Mouse (Mus musculus): ENCODE measurements around the gene Dhrs7c. TPM values are rescaled to one million over a fixed set of nuclear protein-coding genes. Genes with fewer than 3 reads are reported as not detected.

The Dhrs7c gene
- polyA plus RNA-seq, 1 experiment = not detected

GRCm38 (mm10) chr11:67790182-67790581 lies 7.8 kb upstream of the Dhrs7c start:
- Histone ChIP-seq H3K36me3 (ENCODE audit: control insufficient read depth, insufficient read depth, low read length) (no peaks in the 10 kb centered on the region), H3K4me1 (ENCODE audit: control insufficient read depth, insufficient read depth, low read length) (peaks cover 4% of the 10 kb centered on the region), H3K27me3 (ENCODE audit: control insufficient read depth, insufficient read depth, low read length) (no peaks in the 10 kb centered on the region), H3K27ac (ENCODE audit: control insufficient read depth, insufficient read depth, low read depth, low read length) (no peak overlapping the region), H3K4me3 (ENCODE audit: control insufficient read depth, low read depth, low read length) (no peak overlapping the region)
- TF ChIP-seq CTCF (IDR thresholded peaks at IDR 0.05; ENCODE audit: control insufficient read depth, insufficient read depth, insufficient replicate concordance, low read depth, low read length) (no peak), POLR2A (IDR thresholded peaks at IDR 0.05; ENCODE audit: control insufficient read depth, low read depth, low read length) (no peak)

- Histone ChIP-seq H3K4me1 (ENCODE audit: control insufficient read depth, insufficient read depth, low read length) (no peaks in the 10 kb centered on the region), H3K36me3 (ENCODE audit: control insufficient read depth, insufficient read depth, low read length) (no peaks in the 10 kb centered on the region), H3K27me3 (ENCODE audit: control insufficient read depth, insufficient read depth, low read length) (no peaks in the 10 kb centered on the region), H3K27ac (ENCODE audit: control insufficient read depth, insufficient read depth, low read depth, low read length) (no peak overlapping the region), H3K4me3 (ENCODE audit: control insufficient read depth, low read depth, low read length) (no peak overlapping the region)
- TF ChIP-seq POLR2A (IDR thresholded peaks at IDR 0.05; ENCODE audit: control insufficient read depth, low read depth, low read length) (no peak), CTCF (IDR thresholded peaks at IDR 0.05; ENCODE audit: control insufficient read depth, insufficient read depth, insufficient replicate concordance, low read depth, low read length) (no peak)
Observed at GRCm38 (mm10) chr11:67800130-67800723, 2.2 kb downstream of the Dhrs7c start.

DNA sequence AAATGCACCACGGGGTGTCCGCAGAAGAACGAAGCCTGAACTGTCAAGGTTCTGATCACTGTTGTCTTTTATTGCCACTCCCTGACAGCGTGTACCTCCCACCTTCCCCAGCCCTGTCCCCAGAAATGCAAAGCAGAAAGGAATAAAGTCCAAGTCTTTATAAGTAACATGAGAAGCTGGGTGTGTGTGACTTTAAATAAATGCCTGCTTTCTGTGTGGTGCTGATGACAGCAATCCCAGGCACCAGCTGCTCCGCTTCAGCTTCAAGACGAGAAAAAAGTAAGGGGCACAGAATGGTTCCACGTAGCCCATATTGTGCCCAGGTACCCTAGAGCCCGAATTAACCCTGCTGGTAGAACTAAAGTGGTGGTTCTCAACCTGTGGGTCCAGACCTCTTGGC lies 3.2 kb downstream of the Dhrs7c start:
- H3K4me3 ChIP-seq (ENCODE audit: control insufficient read depth, low read depth, low read length) = no peak overlapping the region
- H3K27ac ChIP-seq (ENCODE audit: control insufficient read depth, insufficient read depth, low read depth, low read length) = no peak overlapping the region
- TF ChIP-seq POLR2A (IDR thresholded peaks at IDR 0.05; ENCODE audit: control insufficient read depth, low read depth, low read length) (no peak), CTCF (IDR thresholded peaks at IDR 0.05; ENCODE audit: control insufficient read depth, insufficient read depth, insufficient replicate concordance, low read depth, low read length) (no peak)
- H3K27me3 ChIP-seq (ENCODE audit: control insufficient read depth, insufficient read depth, low read length) = no peaks in the 10 kb centered on the region
- no peaks in the 10 kb centered on the region for H3K4me1 ChIP-seq (ENCODE audit: control insufficient read depth, insufficient read depth, low read length)
- no peaks in the 10 kb centered on the region for H3K36me3 ChIP-seq (ENCODE audit: control insufficient read depth, insufficient read depth, low read length)

- Histone ChIP-seq H3K4me1 (ENCODE audit: control insufficient read depth, insufficient read depth, low read length) (no peaks in the 10 kb centered on the region), H3K36me3 (ENCODE audit: control insufficient read depth, insufficient read depth, low read length) (no peaks in the 10 kb centered on the region), H3K27me3 (ENCODE audit: control insufficient read depth, insufficient read depth, low read length) (no peaks in the 10 kb centered on the region), H3K4me3 (ENCODE audit: control insufficient read depth, low read depth, low read length) (no peak overlapping the region), H3K27ac (ENCODE audit: control insufficient read depth, insufficient read depth, low read depth, low read length) (no peak overlapping the region)
- TF ChIP-seq CTCF (IDR thresholded peaks at IDR 0.05; ENCODE audit: control insufficient read depth, insufficient read depth, insufficient replicate concordance, low read depth, low read length) = peak; percentile 57; the same call in 1 of the 2 replicates
- TF ChIP-seq POLR2A (IDR thresholded peaks at IDR 0.05; ENCODE audit: control insufficient read depth, low read depth, low read length) = no peak
Observed at GRCm38 (mm10) chr11:67805538-67805937, 7.6 kb downstream of the Dhrs7c start.

DNA sequence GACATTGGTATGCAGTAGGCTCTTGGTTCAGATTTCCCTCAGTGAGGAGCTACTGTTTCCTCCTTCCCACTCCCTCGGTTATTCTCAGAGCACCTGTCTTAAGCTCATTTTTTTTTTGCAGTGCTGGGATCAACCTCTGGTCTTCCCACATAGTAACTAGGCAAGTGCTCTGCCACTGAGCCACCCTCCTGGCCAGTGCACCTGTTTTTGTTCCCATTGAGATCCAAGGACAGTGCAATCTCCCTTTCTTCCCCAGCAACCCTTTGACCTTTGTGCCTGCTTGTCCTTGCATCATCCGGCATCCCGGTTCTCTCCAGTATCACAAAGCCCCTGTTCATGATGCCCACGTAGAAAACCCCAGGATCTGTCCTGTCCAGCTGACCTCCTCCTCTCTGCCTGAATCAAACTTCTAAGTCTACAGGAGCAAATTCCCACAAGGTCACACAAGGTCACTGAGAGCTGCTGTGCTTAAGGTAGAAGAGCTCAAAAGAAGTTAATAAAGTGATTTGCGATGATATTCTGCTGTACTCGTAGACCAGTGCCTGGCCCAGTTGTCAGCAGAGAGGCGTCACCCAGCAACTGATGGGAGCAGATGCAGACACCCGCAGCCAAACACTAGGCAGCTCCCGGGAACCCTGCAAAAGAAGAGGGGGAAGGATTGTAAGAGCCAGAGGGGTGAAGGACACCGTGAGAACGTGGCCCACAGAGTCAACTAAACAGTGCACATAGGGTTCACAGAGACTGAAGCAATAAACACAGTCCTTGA lies 9.0 kb downstream of the Dhrs7c start:
- H3K4me3 ChIP-seq (ENCODE audit: control insufficient read depth, low read depth, low read length) = no peak overlapping the region
- no peak overlapping the region for H3K27ac ChIP-seq (ENCODE audit: control insufficient read depth, insufficient read depth, low read depth, low read length)
- no peak for TF ChIP-seq CTCF (IDR thresholded peaks at IDR 0.05; ENCODE audit: control insufficient read depth, insufficient read depth, insufficient replicate concordance, low read depth, low read length)
- no peaks in the 10 kb centered on the region for H3K27me3 ChIP-seq (ENCODE audit: control insufficient read depth, insufficient read depth, low read length)
- no peaks in the 10 kb centered on the region for H3K36me3 ChIP-seq (ENCODE audit: control insufficient read depth, insufficient read depth, low read length)
- no peaks in the 10 kb centered on the region for H3K4me1 ChIP-seq (ENCODE audit: control insufficient read depth, insufficient read depth, low read length)

- H3K36me3 ChIP-seq (ENCODE audit: control insufficient read depth, insufficient read depth, low read length) = no peaks in the 10 kb centered on the region
- H3K4me3 ChIP-seq (ENCODE audit: control insufficient read depth, low read depth, low read length) = no peak overlapping the region
- no peaks in the 10 kb centered on the region for H3K4me1 ChIP-seq (ENCODE audit: control insufficient read depth, insufficient read depth, low read length)
- TF ChIP-seq CTCF (IDR thresholded peaks at IDR 0.05; ENCODE audit: control insufficient read depth, insufficient read depth, insufficient replicate concordance, low read depth, low read length) (no peak), POLR2A (IDR thresholded peaks at IDR 0.05; ENCODE audit: control insufficient read depth, low read depth, low read length) (no peak)
- no peak overlapping the region for H3K27ac ChIP-seq (ENCODE audit: control insufficient read depth, insufficient read depth, low read depth, low read length)
- no peaks in the 10 kb centered on the region for H3K27me3 ChIP-seq (ENCODE audit: control insufficient read depth, insufficient read depth, low read length)
Observed at GRCm38 (mm10) chr11:67808051-67808450, 10.1 kb downstream of the Dhrs7c start.

DNA sequence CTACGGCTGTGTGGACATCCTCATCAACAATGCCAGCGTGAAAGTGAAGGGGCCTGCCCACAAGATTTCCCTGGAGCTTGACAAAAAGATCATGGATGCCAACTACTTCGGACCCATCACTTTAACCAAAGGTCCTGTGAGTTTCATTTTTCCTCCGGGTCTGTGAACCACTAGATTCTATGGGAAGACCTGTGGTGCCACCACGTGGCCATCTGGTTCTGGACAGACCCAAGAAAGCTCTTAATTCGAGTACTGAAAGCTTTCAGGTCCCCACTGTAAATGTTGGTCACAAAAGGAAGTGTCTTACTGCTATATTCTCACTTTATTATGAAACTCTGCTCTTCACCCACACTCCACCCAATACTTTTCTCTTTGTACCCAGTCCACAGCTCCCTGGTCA lies 13.5 kb downstream of the Dhrs7c start:
- H3K27ac ChIP-seq (ENCODE audit: control insufficient read depth, insufficient read depth, low read depth, low read length) = no peak overlapping the region
- H3K4me1 ChIP-seq (ENCODE audit: control insufficient read depth, insufficient read depth, low read length) = no peaks in the 10 kb centered on the region
- H3K36me3 ChIP-seq (ENCODE audit: control insufficient read depth, insufficient read depth, low read length) = no peaks in the 10 kb centered on the region
- no peak for TF ChIP-seq POLR2A (IDR thresholded peaks at IDR 0.05; ENCODE audit: control insufficient read depth, low read depth, low read length)
- no peak for TF ChIP-seq CTCF (IDR thresholded peaks at IDR 0.05; ENCODE audit: control insufficient read depth, insufficient read depth, insufficient replicate concordance, low read depth, low read length)
- H3K4me3 ChIP-seq (ENCODE audit: control insufficient read depth, low read depth, low read length) = no peak overlapping the region
- no peaks in the 10 kb centered on the region for H3K27me3 ChIP-seq (ENCODE audit: control insufficient read depth, insufficient read depth, low read length)

Measured in testis, adult 2 months (tissue).